Mouse (Mus musculus): ENCODE results near the gene Slc16a2.

The Slc16a2 gene

DNA sequence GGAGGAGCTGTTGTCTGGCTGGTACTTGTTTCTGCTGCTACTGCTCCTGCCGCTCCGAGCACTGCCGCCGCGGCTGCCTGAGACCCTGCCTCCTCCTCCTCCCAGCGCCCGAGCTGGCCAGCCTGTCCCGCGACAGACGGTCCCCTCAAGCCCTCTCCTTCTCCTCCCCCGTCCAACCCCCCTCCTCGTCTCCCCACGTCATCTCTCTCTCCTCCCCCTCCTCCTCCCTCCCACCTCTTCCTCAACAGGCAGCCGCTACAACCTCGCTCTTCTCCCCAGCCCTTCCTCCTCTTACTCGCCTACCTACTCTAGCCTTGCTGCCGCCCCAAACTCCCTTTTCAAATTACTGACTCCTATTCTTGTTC is at the start of gene Slc16a2:
Slc16a2 (minus strand) TSS at position 152 of the 365 bp plus-strand sequence.
- DNase-seq (ENCODE audit: low spot score) = peak; percentile 52

DNA sequence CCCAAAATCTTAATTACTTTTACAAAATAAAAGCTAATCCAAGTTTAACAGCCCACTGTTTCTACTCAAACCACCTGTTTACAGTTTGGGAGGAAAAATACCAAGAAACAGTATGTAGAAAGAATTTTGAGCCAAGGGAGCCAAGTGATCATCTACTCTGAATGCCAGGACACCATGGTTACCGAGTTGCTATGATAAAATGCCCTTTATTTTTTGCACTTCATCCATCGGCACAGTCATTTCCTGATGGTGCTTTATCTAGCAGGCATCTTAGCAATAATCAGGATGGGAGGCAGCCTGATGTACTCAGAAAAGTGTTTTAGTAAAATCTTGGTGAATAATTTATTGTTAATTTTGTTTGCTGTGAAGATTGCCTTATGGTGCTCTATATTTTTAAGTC is 41.7 kb upstream of the Slc16a2 start:
- no peak for DNase-seq (ENCODE audit: low spot score)

DNA sequence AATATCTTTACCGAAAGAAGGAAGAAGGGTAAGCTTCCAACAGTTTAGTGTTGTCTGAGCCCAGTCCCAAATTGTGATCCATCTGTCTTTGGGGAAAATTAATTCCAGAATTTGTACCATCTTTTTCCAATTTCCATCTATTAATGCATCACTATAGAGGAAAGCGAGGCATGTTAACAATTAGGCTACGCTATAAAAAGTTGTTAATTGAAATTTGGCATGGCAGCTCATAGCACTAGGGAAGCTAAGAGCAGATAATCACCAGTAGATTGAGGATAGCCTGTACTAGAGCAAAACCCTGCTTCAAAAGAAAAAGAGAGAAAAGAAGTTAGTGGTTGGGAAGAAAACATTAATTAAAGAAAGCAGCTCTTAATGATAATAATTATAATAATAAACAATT is 41.1 kb upstream of the Slc16a2 start:
- DNase-seq (ENCODE audit: low spot score) = no peak

DNA sequence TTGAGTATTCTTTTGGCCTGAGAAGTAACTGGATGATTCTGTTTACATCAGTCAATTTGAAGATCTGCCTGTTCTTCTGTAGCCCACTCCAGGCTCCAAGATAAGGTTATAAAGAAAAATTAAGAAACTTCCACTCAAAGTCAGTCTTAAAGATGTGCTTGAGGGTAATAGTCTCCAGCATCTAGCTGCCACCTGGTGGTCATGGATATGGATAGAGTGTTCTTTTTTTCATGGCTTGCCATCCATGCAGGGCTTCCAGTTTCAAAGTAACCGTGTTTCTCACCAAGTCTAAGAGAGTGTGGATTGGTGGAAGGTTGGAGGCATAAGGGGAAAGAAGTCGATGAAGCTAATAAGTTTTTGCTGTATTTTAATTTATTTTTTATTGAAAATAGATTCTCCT is 23.5 kb upstream of the Slc16a2 start:
- DNase-seq (ENCODE audit: low spot score) = no peak

DNA sequence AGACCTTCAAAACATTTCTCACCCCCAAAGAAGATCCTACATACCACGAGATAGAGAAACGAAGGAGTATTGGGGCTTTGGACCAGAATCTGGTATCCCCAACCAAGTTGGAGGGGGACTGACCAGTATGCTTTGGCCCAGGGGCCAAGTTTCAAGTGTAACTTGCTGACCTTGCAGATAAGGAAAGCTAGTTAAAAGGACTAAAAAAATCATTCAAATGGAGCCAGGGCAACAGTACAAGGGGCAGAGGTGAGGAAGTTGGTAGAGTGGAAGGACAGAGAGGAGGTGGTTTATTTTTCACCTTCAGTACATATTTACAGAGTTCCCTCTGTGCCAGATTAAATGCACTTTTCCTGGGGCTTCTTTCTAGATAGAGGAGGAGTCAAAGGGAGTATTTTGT is 7.1 kb upstream of the Slc16a2 start:
- DNase-seq (ENCODE audit: low spot score) = no peak

DNA sequence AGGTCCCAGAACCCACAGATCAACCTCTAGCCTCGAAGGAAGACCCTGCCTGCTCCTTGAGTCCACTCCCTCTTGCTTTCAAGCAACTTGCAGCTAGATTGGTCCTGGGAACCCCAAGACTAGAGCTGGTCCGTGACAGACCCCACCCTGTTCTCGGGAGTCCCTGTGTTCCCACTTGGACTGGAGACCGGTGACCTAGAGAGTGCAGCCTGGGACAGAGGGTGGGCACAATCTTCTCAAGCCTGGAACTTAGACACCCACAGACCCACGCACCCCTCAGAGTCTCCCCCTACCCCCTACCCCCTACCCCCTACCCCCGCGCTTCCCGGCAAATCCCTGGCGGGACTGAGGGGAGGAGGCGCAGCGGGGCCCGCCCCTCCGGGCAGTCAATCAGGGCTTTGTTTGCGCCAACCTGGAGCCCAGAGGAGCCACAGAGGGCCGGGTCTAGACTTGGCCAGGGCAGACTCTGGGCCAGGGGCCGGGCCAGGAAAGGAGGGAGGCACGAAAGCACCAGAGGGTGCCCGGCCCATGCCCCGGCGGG is 558 bp upstream of the Slc16a2 start:
- peak; percentile 27 for DNase-seq (ENCODE audit: low spot score)

DNA sequence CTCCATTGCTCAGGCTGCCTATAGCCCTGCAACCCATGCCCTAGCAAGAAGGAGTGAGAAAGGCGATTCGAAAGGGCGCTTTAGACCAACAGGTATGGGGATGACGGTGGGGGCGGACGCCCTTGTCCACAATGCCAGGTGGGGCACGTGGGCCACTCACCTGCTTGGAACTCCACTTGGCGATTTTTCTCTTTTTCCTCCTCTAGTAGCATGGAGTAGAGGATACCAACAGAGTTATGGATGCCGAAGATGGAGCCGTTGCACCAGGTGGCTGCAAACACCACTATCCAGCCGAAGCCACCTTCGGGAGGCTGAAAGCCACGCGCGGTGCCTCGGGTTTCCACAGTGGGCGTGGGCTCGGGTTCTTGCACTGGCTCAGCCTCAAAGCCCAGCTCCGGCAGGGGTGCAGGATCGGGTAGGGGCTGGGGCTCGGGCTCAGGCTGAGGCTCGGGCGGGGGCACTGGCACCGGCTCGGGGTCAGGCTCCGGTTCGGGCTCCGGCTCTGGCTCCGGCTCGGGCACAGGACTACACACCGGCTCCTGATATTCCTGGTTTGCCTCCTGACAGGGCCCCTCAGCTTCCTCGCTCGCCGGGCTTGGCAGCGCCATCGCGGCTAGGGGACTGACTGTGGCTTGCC is 470 bp downstream of the Slc16a2 start:
- DNase-seq (ENCODE audit: low spot score) = no peak

DNA sequence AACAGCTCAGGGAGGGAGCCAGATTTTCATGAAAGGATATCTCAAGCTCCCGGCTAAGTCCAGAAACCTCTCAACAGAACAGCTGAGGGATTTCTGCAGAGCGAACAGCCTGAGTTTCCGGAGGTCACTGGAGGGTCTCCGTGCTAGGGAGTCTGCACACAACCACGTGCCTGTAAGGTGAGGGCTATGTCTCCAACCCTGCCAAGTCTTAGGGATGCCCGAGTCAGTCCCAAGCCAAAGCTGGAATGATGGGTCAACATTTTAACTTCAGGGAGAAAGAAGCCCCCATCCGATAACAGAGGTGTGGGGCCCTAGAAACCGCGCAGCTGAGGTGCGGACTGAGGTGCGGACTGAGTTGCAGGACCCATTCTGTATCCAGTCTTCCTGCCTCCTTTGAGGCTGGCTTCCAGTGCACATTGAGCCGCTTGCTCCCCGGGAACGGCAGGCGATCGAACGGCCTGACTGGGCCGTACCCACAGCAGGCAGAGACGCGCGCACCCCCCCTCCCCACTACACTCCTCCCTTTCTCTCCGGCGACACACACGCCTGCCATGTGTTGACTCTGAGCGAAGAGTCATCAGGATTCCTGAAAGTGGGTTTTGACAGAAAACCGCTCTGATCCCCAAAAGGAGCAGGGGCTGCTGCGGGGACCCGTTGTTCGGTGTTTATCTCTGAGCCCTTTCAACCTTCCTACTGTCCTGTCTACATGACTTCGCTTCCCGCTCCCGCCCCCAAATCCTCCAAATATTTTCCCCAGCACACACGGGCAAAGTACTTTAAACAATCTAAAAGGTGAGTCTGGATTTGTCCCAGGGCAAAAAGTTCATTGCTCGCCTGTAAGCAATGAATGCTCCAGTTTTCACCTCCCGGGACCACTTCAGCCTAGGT is 1.2 kb downstream of the Slc16a2 start:
- DNase-seq (ENCODE audit: low spot score) = no peak

DNA sequence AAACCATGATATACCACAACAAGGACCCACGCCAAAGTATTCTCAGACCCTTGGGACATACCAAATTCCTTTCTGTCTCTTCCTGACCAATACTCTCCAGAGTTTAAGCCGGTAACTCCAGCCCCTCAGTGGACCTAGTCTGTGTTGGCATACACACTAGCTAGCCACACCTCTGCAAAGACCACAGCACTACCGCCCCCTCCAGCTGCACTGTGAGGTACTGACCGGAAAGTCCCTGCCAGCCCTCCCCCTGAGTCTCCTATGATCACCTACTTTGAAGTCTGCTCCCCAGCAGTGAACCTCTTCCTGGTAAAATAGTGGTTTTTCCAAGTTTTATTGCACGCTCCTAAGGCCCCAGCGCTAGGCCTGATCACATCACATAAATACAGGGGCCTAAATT is 2.5 kb downstream of the Slc16a2 start:
- no peak for DNase-seq (ENCODE audit: low spot score)

DNA sequence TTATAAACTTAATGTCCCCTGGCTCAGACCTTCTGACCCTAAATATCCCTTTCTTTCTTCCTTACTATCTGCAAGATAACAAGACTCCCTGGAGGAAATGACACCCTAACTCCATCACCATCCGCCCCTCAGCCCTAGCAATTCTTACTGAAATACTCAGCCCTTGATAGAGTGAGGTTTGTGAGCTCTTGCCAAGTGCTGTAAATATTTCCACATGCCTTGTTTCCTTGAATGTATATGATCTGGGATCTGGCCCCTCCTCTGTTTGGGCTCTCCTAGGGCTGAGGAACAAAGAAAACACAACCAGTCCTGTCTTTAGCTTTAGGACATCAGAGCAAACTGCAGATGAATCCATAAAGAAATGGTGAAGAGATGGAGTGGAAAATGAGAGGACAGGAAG is 9.1 kb downstream of the Slc16a2 start:
- no peak for DNase-seq (ENCODE audit: low spot score)

DNA sequence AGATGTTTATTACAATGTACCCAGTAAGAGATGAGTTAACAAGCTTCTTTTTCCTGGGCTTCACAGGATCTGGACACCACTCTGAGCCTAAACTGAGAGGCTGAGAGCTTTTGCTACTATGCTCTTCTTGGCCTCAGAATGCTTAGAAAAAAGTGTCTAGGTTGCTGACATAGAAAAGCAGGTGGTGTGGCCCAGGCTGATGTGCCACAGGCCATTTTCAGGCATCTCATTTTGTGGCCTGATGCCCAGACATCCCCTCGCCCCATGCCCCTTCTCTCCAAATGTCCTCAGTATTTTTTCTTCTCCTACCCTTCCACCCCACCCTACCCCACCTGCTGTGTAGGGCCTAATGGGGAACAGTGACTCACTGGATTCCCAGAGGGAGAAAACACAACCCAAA is 11.3 kb downstream of the Slc16a2 start:
- no peak for DNase-seq (ENCODE audit: low spot score)

DNA sequence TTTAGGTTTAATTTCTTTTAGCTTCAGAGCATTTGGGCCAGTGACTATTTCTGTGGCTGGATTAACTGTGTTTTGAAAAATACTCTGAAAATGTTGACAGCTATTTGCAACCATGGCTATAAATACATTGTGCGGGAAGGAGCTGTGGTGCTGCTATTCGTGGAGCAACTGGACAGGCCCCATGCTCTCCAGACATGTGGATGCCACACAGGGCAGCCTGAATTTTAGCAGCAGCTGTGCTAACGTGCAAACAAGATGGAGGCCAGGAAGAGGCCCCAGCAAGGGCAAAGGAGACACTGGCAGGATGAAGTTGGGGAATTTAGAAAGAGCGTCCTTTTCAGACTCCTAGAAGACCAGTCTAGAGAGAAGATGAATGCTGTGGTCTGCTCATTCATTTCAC is 15.4 kb downstream of the Slc16a2 start:
- DNase-seq (ENCODE audit: low spot score) = no peak

DNA sequence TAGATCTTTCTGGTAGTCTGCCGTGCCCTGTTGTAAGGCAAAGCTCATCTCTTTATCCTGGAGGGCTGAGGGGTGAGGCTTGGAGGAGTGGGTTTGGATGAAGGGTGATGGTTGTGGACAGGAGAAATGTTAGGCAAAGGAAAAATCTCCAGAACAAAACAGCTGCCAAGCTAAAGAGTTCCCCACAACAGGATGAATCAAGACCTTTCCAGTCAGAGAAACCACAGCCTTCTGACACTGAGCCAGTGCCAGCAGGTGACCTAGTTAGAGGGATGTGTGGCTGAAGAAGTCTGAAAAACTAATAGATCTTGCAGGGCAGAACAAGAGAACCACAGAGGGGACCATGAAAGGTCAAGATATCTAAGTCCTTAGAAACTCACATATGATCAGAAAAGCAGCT is 24.8 kb downstream of the Slc16a2 start:
- DNase-seq (ENCODE audit: low spot score) = no peak

DNA sequence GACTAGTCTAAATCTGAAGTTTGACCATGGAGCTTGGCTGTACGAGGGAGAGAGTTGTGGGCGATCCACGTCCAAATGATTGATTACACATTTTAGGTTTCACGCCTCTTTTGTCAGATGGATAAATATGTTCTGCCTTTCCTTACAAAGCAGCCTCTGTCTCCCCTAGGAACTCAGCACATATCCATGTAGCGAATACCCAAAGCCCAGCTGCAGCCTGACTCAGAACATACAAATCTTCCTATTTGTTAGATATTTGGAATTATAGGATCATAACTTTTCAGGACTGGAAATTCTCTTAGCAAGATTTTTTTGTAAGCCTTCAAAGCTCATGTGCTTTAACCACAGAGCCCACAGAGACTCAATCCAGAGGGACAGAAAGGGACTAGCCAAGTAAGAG is 26.3 kb downstream of the Slc16a2 start:
- DNase-seq (ENCODE audit: low spot score) = no peak

DNA sequence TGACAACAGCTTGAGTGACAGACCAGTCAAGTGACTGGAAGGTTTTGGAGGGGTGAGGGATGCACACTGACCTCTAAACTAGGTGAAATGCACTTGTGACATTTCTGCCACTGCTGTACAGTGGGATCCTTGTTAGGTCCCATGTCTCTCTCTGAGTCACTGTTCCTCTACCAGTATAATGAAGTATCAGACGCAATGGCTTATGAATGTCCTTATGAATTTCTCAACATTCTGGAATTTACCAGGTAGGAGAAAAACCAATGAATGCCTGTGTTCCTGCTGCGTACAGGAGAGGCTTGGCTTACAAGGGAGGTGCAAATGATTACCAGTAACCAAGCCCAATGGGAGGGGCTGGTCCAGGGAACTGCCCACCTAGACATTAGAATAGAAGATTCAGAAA is 30.5 kb downstream of the Slc16a2 start:
- DNase-seq (ENCODE audit: low spot score) = no peak

DNA sequence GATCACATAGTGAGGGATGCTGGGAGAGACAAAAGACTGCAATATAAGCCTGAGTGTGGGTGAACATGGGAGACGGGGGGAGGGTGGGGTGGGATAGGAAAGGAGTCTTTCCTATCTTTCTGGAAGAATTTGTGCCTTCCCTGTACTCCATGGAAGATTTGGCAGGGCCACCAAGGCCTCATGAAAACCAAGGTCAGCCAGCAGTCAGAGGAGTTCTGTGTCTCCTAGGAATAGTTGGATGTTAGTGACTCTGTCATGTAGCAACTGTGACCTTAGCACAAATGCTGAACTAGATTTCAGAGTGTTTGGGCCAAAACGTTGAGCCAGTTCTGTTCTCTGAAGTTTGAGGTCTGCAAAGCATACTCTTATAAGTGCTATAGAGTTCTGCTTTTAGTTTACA is 36.1 kb downstream of the Slc16a2 start:
- peak; percentile 53 for DNase-seq (ENCODE audit: low spot score)

DNA sequence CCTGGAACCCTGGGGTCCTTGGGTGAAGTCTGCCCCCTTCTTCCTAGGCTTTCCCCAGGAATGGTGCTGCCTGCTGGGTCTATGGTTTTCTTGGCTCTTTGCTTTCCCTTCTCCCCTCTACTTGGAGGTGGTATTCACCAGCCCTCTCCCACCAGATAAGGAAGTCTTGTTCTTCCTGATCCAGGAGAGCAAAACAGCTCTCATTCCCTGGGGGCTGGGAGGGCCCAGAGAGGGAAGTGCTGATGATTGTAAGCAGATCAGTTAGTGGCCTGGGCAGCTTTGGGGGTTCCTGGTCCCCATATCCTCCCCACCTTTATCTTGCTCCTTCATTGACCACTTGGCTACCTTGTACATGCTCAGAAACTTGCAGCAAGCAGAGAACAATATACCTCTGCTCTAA is 45.4 kb downstream of the Slc16a2 start:
- DNase-seq (ENCODE audit: low spot score) = no peak

DNA sequence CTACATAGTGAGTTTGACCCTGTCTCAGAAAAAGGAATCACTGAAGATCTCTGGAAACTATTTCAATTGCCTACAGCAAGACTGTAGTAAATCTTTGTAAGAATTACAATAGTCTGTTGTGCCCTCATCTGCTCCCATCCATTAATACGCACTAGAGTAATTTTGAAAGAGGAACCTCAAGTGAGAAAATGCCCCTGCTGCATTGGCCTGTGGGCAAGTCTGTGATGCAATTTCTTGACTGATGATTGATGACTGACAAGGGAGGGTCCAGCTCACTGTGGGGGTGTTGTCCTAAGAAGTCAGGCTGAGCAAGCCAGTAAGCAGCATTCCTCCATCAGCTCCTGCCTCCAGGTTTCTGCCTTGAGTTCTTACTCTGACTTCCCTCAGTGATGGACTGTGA is 75.6 kb downstream of the Slc16a2 start:
- no peak for DNase-seq (ENCODE audit: low spot score)

DNA sequence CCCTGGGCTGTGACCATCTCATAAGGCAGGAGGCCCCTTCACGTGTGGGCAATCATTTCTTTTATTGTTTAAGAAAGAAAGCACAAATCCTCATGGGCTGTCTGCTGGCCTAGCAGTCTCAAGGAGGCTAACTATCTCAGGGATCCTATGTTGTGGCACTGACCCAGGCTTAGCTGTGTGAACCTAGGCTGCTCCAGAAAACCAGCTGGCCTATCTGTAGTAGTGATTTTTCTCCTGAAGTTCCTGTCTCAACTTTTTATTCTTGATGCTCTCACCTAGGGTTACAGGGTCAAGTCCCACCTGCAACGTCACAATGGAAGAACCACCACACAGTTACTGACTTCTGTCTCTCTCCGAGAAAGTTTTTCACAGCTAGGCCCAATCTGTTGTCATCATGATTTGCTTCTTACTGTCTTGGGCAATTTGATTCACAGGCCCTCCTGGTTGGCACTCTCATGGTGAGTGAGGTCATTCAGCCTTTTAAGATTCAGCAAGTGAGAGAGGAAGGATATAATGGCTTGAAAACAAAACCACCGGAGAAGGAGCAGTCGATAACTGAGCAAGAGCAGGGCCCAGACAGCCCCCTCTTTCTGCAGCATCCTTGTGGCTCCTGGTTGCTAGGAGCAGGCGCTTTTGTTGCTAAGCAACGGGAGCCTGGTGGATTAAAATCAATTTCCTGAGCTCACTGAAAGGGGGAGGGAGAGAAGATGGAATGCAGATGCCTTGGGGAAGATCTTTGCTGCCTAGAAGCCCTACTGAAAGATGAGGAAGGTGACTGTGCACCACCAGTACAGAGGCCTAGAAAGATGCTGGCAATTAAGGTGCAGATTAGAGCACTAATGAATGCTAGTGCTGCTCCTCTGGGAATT is 77.4 kb downstream of the Slc16a2 start:
- DNase-seq (ENCODE audit: low spot score) = no peak

DNA sequence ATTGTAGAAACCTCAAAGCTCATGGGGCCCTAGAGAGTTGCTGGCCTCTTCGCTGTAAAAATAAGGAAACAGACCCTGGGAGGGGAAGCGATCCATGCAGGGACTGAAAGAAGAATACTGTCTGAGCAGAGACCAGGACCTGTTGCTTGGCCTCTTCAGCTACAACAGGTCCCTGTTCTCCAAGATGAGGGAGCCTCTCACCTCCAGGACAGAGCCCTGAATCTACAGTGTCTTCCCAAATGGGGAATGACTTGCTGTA is 79.8 kb downstream of the Slc16a2 start:
- no peak for DNase-seq (ENCODE audit: low spot score)

DNA sequence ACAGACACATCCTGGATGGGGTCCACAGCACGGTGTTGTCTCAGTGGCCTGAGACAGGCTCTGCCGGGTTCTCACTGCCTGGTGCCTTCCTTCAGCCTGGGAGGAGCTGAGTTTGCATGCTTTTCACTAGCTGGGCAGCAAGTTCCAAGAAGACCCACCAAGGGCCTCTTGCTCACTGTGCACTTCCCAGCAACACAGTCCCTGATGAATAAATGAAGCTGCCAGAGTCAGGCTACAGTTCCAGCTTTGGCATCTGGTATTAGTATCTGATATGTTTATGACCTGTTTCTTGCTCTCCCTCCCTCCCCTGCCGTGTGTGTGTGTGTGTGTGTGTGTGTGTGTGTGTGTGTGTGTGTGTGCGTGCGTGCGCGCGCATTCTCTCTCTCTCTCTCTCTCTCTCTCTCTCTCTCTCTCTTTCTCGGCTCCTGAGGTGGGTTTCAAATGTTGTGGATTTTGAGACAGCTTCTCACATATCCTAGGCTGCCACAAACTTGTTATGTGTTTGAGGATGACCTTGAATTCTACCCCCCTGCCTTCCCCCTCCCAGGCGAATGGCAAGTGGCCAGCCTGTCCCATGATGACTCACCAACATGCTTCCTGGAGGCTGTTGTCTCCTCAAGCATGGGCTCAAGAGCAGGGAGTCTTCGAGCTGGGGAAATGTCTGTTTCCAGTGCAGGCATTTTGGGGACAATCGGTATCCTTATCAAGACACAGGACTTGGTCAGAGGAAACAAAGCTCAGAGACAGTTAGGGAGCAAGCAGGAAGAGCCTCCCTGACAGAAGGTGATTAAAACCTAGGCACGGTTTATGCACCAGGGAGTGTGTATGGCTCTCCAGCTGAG is 80.3 kb downstream of the Slc16a2 start:
- peak; percentile 67 for DNase-seq (ENCODE audit: low spot score)

All from ovary, adult 18-20 months (tissue).